Mouse (Mus musculus) liver, embryonic 15.5 days (tissue): Measurements from ENCODE around the gene Tshb. TPM values are rescaled to one million over a fixed set of nuclear protein-coding genes. Genes with fewer than 3 reads are reported as not detected.

Experiments used
- polyA plus RNA-seq: library from polyadenylated mRNA; unstranded; fragments of >200 nt; fragmentation: Nextera tagmentation; extraction: Ambion mirVana; gene quantifications from 2 replicates; pipeline ENCODE4 v1.2.1, GENCODE M21; 2015

Gene Tshb
- polyA plus RNA-seq, 1 experiment from 2014 or later, result not detected

Other genes starting within 250 kb of the Tshb start
- gene Tspan2, start 48.2 kb downstream of the Tshb start, polyA plus RNA-seq, result 1.9 TPM in 2 replicates
- gene Sycp1, start 153.4 kb upstream of the Tshb start, polyA plus RNA-seq, result not detected in 2 replicates
- 2.0 and 2.2 TPM in 2 replicates for gene Nr1h5, start 181.4 kb upstream of the Tshb start, polyA plus RNA-seq
- gene Sike1, start 213.0 kb upstream of the Tshb start, polyA plus RNA-seq, result 14.9 and 15.4 TPM in 2 replicates
- 104 TPM in 2 replicates for gene Csde1, start 237.7 kb upstream of the Tshb start, polyA plus RNA-seq